Mouse (Mus musculus) testis, adult 2 months (tissue): ENCODE data around the gene Rgl2. TPM values are rescaled to one million over a fixed set of nuclear protein-coding genes. Genes with fewer than 3 reads are reported as not detected.
"Not testable (repeated sequence)": the region's sequence is repeated elsewhere in the genome, so short reads cannot be mapped to it uniquely, and the experiment has no call there.

Source experiments
- H3K27ac ChIP-seq: fragments of 200-500 bp; 2 replicates; pipeline ENCODE4 v1.5.1; 2012; ENCODE audit warnings: low read depth, low read length; ENCODE audit not compliant: control insufficient read depth, insufficient read depth
- H3K27me3 ChIP-seq: fragments of 200-500 bp; 2 replicates; pipeline ENCODE4 v1.6.1; 2012; ENCODE audit warnings: mild to moderate bottlenecking, low read length, moderate library complexity; ENCODE audit not compliant: control insufficient read depth, insufficient read depth
- H3K36me3 ChIP-seq: fragments of 200-500 bp; 2 replicates; pipeline ENCODE4 v1.6.1; 2012; ENCODE audit warnings: mild to moderate bottlenecking, low read length; ENCODE audit not compliant: control insufficient read depth, insufficient read depth
- H3K4me1 ChIP-seq: fragments of 200-500 bp; 2 replicates; pipeline ENCODE4 v1.6.1; 2012; ENCODE audit warnings: low read length; ENCODE audit not compliant: control insufficient read depth, insufficient read depth
- H3K4me3 ChIP-seq: fragments of 200-500 bp; 2 replicates; pipeline ENCODE4 v1.5.1; 2012; ENCODE audit warnings: low read depth, mild to moderate bottlenecking, low read length, moderate library complexity, mixed read lengths; ENCODE audit not compliant: control insufficient read depth
- CTCF ChIP-seq: fragments of 200-500 bp; IDR thresholded peaks from 2 replicates; pipeline ENCODE4 v1.5.1; 2012; ENCODE audit warnings: low read depth, mild to moderate bottlenecking, inconsistent platforms, low read length, moderate library complexity; ENCODE audit not compliant: control insufficient read depth, insufficient read depth, insufficient replicate concordance
- POLR2A ChIP-seq: fragments of 200-500 bp; IDR thresholded peaks from 2 replicates; pipeline ENCODE4 v1.6.1; 2012; ENCODE audit warnings: low read depth, mild to moderate bottlenecking, inconsistent platforms, low read length, moderate library complexity; ENCODE audit not compliant: control insufficient read depth
- polyA plus RNA-seq: library from polyadenylated mRNA; depleted of rRNA; stranded (reverse); fragments of >200 nt; gene quantifications from 2 replicates; pipeline ENCODE4 v1.2.3, GENCODE M21; 2012

Rgl2 gene
- polyA plus RNA-seq, 1 experiment, result 93.0 TPM

- no peak overlapping the region; the same call in 1 of the 2 replicates for H3K27ac ChIP-seq
- TF ChIP-seq CTCF (no peak), POLR2A (no peak)
- H3K36me3 ChIP-seq, result no peaks in the 10 kb centered on the region
- peaks cover 14% of the 10 kb centered on the region for H3K4me1 ChIP-seq
- no peaks in the 10 kb centered on the region for H3K27me3 ChIP-seq
- no peak overlapping the region for H3K4me3 ChIP-seq
Measured at GRCm38 (mm10) chr17:33901653-33902052, 27.7 kb upstream of the Rgl2 start.

GRCm38 (mm10) chr17:33902079-33902478 is 27.3 kb upstream of the Rgl2 start:
- H3K4me1 ChIP-seq, result peaks cover 14% of the 10 kb centered on the region
- no peak overlapping the region for H3K27ac ChIP-seq
- no peaks in the 10 kb centered on the region for H3K36me3 ChIP-seq
- TF ChIP-seq POLR2A (no peak), CTCF (no peak)
- H3K27me3 ChIP-seq, result no peaks in the 10 kb centered on the region
- H3K4me3 ChIP-seq, result no peak overlapping the region

- Histone ChIP-seq H3K27ac (no peak overlapping the region), H3K4me3 (no peak overlapping the region), H3K4me1 (peaks cover 14% of the 10 kb centered on the region), H3K36me3 (no peaks in the 10 kb centered on the region), H3K27me3 (no peaks in the 10 kb centered on the region)
- no peak for TF ChIP-seq CTCF
- TF ChIP-seq POLR2A, result no peak
Measured at GRCm38 (mm10) chr17:33902491-33902890, 26.9 kb upstream of the Rgl2 start.

GRCm38 (mm10) chr17:33903911-33904651 is 25.3 kb upstream of the Rgl2 start:
- not testable (repeated sequence) for H3K4me3 ChIP-seq, H3K36me3 ChIP-seq, H3K27me3 ChIP-seq, H3K27ac ChIP-seq
- H3K4me1 ChIP-seq, result peaks cover 19% of the 10 kb centered on the region

- H3K4me1 ChIP-seq, result peaks cover 14% of the 10 kb centered on the region
- not testable (repeated sequence) for H3K36me3 ChIP-seq, H3K4me3 ChIP-seq, H3K27me3 ChIP-seq, H3K27ac ChIP-seq
Measured at GRCm38 (mm10) chr17:33904835-33905234, 24.5 kb upstream of the Rgl2 start, which contains the start of gene Platr17. Gene Platr17, plus strand, starts transcription at chr17:33905135.

GRCm38 (mm10) chr17:33908331-33909076 is 20.8 kb upstream of the Rgl2 start:
- Histone ChIP-seq H3K27me3 (no peaks in the 10 kb centered on the region), H3K4me1 (peaks cover 19% of the 10 kb centered on the region), H3K27ac (peak overlapping the region; percentile 62), H3K36me3 (peaks cover 10% of the 10 kb centered on the region), H3K4me3 (peak overlapping the region; percentile 85)
- TF ChIP-seq CTCF (no peak), POLR2A (no peak)

GRCm38 (mm10) chr17:33909077-33909868 is 20.1 kb upstream of the Rgl2 start, which contains the start of gene Daxx:
Gene Daxx, plus strand, starts transcription at chr17:33909414.
- H3K4me3 ChIP-seq, result peak within 1 kb of the TSS; percentile 85
- H3K27ac ChIP-seq, result peak within 1 kb of the TSS; percentile 88
- TF ChIP-seq CTCF, result no peak
- peak; percentile 80 for TF ChIP-seq POLR2A
- peaks cover 19% of the 10 kb centered on the region for H3K4me1 ChIP-seq
- peaks cover 10% of the 10 kb centered on the region for H3K36me3 ChIP-seq
- H3K27me3 ChIP-seq, result no peaks in the 10 kb centered on the region
